Mouse (Mus musculus) cerebellum, postnatal 10 days (tissue): ENCODE results near the gene Zfp808.
"Not testable (repeated sequence)": the region's sequence is repeated elsewhere in the genome, so short reads cannot be mapped to it uniquely, and the experiment has no call there.

Experiments
- DNase-seq, 2 experiments: peaks; one replicate each; pipeline ENCODE4 v3.0.0; 2021; ENCODE audit warnings: mixed read lengths in 2 of 2

Gene Zfp808

DNA sequence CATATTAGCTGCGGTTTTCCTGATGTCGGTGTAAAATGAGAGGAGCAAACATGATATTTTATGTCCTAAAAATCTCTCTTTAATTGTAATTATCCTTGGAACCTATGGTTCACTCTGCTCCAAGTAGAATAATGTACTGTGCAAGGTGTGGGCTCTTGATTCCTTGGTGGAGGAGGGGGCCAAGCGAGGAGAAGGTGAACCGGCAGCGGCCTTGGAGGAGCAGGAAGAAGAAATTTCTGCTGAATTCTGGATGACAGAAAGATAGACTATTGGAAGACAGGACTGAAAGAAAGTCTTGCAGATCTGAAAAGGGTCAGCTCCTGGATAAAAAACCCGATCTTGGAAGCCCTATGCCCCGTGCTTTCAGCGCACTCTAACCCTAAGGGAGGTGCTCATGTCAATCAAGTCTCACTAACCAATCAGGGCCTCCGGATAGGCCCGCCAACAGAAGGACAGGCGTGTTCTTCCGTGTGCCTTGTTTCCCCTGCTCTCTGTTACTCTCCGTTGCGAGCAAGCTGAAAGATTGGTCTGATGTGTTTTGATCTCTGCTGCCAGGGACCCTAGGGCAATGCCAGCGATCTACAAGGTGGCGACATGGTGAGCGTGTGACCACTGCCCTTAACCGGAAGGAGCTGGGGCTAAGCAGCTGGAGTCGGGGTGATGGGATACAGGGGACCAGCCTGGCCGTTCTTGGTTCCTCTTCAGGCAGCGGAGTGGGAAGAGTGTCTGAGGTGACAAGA lies at the start of gene Zfp808:
Zfp808 (plus strand) TSS at position 455 of the 740 bp plus-strand sequence.
- peak; percentile 33 to 45 for DNase-seq

DNA sequence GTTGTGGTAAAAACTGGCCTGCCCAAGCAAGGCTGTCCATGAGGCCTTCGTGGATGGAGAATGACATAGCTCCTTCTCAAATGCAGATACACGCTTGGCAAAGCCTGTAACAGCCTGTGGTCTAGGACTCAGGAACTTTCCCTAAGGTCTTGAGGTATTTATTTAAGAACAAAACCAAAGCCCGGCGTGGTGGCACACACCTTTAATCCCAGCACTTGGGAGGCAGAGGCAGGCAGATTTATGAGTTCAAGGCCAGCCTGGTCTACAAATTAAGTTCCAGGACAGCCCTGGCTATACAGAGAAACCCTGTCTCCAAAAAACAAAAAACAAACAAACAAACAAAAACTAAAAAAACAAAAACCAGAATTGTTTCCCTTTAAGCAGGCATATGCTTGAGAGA lies 30.9 kb upstream of the Zfp808 start:
- DNase-seq: not testable (repeated sequence)

DNA sequence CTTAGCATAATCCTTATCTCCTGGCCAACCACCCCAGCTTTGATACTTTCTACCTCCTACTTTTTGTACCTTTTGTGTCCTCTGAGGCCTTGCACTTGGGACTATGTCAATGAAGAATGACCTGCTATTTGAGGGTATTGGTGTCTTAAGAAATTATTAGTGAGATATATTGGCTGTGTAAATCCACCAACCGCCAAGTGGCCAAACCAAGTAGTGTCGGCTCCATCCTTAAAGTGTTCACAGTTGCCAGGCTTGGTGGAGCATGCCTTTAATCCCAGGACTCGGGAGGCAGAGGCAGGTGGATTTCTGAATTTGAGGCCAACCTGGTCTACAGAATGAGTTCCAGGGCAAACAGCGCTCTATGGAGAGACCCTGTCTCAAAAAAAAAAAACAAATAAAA lies 30.2 kb upstream of the Zfp808 start:
- DNase-seq: not testable (repeated sequence)

DNA sequence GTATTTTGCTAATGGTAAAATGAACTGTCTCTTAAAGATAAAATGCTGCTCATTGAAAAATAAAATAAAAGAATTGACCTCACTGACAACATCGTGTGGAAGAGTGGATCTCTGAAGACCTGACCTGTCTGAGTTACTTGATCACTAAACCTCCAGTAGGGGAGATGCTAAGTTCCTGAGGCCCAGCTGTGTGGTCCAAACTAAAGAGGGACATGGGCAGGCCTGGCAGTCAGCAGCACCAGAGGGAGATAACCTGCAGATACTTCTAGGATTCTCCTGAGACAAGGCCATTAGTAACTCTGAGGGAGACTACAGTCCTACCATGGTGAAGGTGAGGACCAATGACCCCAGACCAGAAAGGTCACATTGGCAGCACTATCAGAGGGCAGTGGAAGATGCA lies 27.3 kb upstream of the Zfp808 start:
- DNase-seq: not testable (repeated sequence)

DNA sequence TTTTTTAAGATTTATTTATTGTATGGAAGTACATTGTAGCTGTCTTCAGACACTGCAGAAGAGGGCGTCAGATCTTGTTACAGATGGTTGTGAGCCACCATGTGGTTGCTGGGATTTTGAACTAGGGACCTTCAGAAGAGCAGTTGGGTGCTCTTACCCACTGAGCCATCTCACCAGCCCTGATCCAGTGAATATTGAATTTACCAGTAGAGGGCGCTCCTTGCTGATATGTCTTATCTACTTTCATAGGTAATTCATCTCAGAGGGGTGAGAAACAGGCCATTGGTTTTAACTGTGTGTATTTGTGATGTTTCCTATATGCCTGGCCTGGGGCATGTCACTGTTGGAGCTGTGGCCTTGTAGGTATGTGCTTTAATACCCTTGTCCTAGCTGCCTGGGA lies 13.8 kb upstream of the Zfp808 start:
- not testable (repeated sequence) for DNase-seq

DNA sequence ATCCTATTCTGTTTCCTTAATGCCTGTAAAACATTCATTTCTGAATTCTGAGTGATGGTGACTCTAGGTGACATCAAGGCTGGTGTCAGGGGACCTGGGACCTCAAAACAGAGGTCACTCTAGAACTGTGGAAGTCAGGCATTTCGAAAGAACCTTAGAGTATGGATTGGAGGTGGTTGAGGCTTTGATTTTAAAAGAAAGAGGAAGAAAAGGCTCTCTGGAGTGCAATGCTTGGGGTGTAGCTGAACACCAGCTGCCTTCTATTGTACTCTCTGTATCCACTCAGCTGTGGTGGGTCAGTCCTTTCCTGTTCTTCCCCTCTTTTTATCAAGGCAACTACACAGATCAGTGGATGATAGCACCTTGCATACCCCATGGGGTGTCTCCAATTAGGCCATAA lies 8.1 kb upstream of the Zfp808 start:
- not testable (repeated sequence) for DNase-seq

DNA sequence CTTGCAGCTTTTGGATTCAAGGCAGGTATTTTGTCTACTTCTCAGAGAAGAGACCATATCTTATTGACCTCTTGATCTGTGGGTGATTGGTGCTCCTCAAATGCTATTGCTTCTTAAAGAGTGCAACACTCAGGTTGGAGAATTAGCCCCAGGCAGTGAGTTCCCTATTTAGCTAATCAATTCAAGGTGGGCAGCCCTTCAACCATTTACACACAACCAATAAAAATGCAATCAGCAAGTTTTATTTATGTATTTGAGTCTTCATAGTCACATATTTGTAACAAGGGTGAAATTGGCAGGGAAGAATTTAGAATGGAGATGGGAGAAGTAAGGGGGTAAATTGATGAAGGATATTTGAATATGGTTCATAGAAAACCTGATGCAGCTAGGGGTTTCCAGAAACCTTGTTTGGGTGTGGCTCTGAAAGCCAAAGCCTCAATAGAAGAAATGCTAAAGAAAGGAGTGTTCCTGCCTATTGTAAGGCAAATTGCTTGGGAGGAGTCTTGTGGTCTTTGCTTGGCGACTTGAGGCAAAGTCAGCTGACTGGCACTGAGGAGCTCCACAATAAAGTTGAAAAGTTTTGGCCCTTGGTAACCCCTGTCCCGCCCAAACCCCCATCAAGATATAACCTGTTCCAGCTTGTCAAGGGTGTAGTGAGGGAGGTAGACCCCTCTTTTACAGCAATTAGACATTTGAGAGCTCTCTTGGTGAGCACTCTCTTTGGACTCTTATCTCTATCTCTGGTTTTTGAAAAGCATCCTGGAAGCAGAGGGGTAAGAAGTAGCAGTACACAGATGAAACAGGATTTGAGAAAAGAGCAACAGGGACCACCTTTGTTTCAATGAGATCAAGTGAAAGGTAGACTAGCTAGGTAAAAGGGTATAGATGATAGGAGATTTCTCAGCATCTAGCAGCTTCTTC lies 52.4 kb downstream of the Zfp808 start:
- not testable (repeated sequence) for DNase-seq

DNA sequence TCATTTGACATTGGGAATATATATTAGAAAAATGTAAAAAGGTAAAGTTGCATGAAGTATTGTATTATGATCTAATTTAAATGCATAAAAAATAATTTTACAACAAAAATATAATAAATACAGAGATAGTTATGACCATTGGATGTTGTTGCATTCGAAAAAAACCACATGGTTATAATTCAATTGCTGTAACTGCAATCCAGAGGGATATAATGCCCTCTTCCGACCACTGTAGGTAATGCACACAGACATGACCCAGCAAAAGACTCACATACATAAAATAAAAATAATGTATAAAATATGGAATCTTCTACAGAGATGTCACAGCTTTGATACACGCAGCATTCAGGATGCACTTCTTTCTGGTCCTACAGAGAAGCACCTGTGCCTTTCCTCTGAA lies 115.6 kb downstream of the Zfp808 start:
- no peak for DNase-seq

DNA sequence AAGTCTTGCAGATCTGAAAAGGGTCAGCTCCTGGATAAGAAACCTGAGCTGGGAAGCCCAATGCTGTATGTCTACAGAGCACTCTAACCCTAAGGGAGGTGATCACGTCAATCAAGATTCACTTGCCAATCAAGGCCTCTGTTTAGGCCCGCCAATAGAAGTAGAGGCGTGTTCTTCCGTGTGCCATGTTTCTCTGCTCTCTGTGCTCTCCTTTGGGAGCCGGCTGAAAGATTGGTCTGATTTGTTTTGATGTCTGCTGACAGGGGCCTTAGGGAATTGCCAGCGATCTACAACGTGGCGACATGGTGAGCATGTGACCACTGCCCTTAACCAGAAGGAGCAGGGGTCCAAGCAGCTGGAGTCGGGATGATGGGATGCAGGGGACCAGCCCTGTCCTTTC lies 125.5 kb downstream of the Zfp808 start:
- not testable (repeated sequence) for DNase-seq

DNA sequence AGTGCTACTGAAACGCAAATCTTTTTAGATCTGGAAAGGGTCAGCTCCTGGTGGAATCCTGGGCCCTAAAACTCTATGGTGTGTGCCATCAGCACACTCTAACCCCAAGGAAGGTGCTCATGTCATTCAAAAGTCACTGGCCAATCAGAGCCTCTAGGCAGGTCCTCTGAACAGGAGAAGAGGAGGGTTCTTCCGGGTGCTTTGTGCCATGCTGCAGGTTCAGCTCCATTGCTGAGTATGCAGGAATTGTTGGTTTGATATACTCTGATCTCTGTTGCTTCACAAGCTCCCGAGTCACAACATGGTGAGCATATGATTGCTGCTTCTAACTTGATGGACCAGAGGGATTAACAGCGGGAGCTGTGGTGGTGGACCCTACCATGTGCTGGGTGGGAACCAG lies 133.7 kb downstream of the Zfp808 start:
- no peak for DNase-seq
